Mouse (Mus musculus): ENCODE results near the gene B4galt1.
A peak's percentile ranks its signal among the peaks of the same experiment; 100 is the strongest.

Gene B4galt1

DNA sequence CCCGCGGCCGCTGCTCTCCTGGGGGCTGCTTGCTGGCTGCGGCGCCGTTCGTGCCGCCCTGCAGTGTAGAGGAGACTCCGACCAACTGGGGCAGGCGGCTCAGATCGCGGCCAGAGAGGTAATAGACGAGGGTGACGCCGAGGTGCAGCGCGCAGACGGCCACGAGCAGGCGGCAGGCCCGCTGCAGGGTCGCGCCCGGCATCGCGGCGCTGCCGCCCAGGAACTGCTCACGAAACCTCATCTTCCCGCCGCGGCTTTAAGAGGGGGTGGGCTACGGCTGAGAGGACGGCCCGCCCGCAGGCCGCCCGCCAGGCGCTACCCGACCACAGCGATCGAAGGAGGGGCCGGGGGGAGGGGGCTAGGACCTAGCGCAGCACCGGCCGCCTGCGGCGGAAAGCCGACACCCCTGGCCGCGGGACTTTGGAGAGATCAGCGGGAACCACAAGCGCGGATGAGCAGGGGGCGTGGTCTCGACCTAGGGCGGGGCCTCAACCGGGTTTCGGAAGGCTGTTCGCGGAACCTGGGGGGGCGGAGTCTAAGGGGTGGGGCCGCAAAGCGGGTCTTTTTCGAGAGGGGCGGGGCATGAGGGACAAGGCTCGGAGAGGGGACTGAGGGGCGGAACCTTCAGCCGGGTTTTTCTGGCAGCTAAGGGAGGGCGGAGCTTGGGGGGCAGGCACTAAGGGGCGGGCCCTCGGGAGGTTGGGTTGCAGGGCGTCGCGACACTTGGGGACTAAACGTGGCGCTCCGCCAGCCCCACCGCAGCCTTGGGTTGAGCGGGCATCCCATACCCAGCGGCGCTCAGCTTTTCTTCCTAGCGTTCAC lies at the start of gene B4galt1:
Gene B4galt1 (minus strand): TSS at position 441 of the 822 bp plus-strand sequence.
- peak; percentile 97 to 98 for DNase-seq (ENCODE audit: low spot score in 2 of 2)

DNA sequence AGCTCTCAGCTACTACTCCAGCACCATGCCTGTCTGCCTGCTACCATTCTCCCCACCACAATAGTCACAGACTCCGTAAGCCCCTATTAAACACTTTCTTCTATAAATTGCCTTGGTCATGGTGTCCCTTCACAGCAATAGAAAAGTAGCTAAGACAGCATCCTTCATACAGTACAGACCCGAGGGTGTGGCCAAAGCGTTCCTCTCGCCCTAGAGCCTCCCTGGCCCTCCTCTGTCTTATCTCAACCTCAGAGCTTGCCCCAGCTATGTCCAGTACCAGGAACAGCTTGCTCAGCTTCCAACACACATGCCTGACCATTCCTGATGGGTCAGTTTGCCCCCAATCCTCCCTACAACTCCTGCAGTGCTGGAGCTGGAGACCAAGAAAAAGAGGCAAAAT lies 46.8 kb upstream of the B4galt1 start:
- DNase-seq (ENCODE audit: low spot score in 2 of 2) = no peak

DNA sequence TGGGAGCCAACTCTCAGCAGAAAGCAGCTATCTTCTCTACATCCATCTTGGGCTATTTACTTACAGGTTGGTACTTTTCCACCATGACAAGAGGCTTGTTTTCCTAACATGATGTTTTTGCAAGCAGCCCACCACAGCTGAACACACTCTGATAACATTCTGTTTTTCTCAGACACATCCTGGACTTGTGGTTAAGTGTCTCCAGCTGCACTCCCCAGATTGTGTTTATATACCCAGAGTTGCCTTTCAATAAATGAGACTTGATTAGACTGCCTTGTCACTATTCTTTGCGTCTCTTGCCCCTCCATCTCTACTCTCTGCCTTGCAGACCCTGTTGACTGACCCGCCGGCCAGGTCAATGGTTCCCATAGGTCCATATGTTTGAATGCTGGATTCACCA lies 46.3 kb upstream of the B4galt1 start:
- no peak for DNase-seq (ENCODE audit: low spot score in 2 of 2)

DNA sequence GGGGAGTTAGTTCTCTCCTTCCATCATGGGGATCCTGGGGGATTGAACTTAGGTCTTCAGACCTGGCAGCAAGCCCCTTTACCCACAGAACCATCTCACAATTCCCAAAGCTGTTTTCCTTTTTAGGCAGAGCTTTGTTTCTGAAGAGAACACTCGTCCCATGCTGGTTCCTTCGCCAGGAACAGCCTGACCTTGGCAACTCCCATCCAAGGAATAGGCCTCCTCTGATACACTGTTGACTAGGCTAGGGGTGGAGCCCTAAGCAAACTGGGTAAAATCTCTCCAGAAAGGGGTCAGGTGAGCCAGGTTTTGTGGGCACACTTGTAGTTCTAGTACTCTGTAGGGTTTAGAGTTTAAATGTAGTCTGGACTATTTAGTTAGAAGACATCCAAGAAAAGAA lies 45.5 kb upstream of the B4galt1 start:
- no peak for DNase-seq (ENCODE audit: low spot score in 2 of 2)

DNA sequence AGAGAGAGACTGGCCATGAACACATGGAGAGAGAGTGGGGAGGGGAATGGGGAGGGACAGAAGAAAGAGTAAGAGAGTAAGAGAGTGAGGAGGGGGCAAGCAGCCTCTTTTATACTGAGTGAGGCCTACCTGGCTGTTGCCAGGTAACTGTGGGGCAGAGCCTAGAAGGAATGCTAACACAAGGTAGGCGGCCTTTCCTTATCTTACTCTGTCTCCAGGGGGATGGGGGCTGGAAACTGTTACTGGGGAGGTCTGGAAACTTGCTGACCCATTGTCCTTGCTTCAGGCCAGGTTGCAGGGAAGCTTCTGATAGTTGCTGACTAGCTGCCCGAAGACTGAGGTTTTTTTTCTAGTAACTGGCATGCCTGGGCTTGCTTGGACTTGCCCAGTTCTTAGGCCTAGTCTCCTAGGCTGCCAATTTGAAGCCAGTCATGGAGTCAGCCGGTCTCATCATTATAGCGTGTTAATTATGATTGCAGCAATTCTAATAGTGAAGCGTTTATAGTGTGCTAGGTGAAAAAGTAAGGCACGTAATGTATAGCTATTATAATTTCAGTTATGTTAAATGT lies 44.8 kb upstream of the B4galt1 start:
- no peak for DNase-seq (ENCODE audit: low spot score in 2 of 2)

DNA sequence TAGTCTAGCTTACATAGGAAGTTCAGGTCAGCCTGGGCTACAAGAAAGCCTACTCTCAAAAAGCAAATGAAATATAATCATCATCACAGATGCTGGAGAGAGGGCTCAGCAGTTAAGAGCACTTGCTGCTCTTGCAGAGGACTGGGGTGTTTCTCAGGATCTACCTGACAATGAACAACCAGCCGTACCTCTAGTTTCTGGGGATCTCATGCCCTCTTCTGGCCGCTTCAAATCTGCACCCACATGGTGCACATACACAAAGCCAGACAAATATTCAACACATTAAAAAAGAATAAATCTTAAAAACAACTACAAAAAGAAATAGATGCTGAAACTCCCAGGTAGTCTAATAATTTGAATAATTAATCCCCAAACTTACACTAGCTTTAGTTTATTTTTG lies 41.8 kb upstream of the B4galt1 start:
- no peak for DNase-seq (ENCODE audit: low spot score in 2 of 2)

DNA sequence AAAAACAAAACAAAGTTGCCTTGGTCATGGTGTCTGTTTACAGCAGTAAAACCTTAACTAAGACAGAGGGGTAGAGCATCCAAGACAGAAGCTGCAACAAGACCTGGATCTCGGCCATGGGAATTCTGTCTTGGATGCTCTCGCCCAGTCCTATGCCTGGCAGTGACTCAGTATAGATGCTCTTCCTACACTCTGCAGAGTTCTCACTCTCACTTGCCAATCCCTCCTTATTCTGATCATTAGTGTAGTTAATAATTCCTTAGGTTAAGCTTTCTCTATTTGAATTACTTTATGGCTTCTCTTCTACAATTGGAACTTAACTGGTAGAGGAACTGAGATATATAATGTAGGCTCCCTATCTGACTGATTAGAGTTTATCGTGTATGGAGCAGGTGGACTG lies 41.3 kb upstream of the B4galt1 start:
- no peak for DNase-seq (ENCODE audit: low spot score in 2 of 2)

DNA sequence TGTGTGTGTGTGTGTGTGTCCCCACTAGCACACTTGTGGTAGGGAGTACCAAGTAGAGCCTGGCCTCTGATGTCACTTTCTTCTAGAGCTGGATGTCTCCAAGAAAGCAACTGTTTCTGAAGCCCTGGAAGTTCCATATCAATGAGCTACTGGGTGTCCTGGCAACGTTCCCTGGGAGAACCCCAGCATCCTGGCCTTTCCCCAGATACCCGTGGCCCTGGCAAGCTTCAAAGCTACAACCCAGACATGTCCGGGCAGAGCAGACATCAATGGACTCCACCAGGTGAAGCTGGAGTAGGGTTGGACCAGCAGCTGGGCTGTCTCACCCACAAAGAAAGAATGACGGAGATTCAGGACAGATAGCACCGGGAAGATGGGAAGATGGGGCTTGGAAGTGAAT lies 37.4 kb upstream of the B4galt1 start:
- DNase-seq (ENCODE audit: low spot score in 2 of 2) = no peak

DNA sequence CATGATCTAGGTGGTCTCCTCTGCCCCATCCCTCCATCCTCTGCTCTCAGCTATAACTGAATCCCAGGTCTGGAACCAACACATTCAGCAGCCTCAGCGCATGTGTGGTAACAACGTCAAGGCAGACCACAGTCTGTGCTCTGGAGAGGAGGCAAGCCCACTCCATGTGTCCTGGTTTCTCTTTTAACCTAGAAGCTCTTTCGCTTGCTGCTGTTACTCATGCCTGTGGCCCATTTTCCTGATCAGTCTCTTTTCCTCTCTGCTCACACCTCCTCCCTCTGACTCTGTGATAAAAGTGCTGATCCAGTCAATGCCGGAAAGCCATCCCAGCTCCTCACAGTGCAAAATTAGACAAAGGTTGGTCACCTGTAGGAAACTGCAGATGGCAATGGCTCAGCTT lies 36.2 kb upstream of the B4galt1 start:
- DNase-seq (ENCODE audit: low spot score in 2 of 2) = no peak

DNA sequence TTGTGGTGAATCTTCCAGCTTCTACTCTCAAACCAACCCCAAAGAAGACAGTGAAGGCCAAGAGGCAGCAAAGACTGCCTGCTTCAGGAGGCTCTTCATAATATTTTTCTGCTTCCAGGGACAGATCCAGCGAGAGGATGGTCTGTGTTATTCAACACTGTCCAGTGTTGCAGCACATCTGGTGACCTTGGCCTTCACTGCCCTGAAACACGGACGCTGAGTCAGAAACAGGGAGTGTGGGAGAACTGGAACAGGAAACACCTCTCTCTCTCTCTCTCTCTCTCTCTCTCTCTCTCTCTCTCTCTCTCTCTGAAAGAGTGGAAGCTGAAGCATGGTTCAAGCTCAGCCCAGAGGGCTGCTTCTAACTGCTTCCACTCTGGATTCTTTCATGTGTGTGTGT lies 35.4 kb upstream of the B4galt1 start:
- DNase-seq (ENCODE audit: low spot score in 2 of 2) = no peak

DNA sequence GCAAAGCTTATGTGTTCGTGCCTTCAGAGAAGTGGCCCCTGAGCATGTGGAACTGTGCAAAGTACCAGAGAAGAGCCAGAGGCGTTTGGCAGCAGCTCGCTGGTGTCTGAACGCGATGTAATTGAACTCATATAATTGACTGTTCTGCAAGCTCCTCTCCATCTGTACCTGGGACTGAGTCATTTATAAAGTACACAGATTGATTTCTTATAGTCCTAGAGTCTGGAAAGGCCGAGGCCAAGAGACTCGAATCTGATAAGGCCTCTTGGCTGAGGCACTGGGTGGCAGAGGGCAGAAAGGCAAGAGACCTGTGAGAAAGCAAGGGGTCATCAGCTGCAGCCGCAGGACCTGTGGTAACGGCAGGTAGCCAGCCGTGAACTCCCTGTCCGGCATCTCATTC lies 35.0 kb upstream of the B4galt1 start:
- no peak for DNase-seq (ENCODE audit: low spot score in 2 of 2)

DNA sequence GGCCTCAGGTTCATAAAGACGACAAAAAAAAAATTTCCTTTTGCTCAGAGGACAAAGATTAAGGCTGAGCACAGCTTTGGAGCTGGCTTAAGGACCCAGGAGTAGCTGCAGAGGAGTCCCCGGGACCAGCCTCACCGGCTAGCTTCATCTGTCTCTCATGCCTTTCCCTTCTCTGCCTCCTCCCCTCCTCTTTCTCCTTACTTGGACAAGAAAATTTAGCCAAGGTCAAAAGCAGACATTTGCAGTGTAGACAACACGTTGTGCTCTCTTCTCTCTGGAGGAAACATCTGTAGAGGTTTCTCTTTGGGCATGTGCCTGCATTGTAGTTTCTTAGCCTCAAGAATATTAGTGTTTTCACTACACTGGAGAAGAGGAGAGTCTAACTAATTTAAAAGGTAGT lies 32.1 kb upstream of the B4galt1 start:
- DNase-seq (ENCODE audit: low spot score in 2 of 2) = no peak

DNA sequence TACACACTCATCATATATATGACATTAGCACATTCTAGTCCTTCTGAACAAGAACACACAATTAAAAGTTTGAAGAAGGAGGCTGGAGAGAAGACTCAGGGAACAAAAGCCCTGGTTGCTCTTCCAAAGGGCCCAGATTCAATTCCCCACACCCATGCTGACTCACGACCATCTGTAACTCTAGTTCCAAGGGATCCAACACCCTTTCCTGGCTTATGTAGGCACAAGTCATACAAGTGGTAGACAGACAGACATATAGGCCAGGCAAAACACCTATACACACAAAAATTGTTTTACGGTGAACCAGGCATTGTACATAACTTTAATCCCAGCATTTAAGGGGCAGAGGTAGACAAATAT lies 31.3 kb upstream of the B4galt1 start:
- DNase-seq (ENCODE audit: low spot score in 2 of 2) = no peak

DNA sequence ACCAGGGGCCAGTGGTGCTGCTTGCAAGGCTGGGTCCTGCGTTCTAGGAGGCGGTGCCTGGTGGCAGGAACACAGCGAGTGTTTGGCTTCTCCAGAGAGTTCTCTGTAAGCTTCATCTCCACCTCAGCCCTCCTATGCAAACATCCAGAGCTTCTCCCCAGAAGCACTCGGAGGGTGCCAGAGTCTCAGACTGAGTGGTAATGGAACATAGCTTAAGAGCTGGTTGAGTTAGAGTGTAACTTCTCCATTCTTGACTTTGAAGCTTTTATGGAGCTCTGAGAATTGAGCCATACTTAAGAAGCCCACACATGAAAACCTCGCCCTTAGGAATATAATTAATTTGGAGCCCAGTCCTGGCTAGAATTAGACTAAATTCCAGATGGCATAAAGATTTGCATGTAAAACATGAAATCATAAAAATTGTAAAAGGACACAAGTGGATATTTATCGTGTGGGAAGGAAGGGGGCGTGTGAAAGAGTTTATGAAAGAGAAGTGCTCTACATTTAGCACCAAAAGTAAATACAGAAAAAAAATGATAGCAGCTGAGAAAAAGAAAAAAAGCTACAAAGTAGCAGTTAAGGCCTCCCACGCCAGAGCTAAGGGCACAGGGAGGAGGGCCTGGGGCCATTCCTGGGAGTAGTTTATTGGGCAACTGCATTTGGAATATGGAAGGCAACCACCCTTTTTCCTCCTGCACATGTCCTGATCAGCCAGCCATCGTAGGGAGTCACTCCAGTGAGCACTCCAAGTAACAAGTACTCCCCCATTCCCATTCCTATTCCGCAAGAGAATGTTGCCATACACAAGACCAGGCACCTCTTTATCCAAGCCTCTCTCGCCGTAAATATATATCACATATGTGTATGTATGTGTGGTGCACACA lies 30.7 kb upstream of the B4galt1 start:
- DNase-seq (ENCODE audit: low spot score in 2 of 2) = no peak

DNA sequence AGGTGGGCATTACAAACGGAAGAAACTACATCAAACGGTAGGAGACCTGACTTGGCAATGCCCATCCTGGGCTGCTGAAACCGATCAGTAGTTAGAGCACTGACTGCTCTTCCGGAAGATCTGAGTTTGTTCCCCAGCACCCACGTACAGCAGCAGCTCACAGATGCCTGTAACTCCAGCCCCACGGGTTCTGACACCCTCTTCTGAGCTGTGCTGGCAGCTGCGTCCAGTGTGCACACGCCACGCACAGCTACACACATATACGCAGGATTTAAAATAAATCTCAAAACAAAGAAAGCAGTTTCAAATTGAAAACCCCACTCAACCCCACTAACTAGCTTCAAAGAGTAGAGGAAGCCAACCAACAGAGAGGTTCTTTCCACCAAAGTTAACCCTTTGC lies 29.4 kb upstream of the B4galt1 start:
- DNase-seq (ENCODE audit: low spot score in 2 of 2) = no peak

DNA sequence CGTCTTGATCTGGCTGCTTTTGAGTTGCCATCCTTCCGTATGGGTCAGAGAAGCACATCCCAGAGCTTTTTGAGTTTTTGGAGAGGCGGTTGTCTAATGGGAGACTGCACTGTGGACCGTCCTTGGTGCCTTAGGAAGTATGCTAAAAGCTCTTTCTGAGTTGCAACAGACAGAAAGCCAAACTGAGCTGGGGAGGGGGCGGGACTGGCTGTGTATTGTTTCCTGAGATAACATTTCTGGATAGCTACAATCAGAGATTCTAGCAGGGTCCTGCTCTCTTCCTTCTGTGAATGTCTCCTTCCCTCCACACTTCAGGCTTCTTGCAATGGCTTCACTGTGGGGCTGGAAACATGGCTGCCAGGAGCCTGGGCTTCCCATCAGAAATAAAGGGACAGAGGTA lies 23.7 kb upstream of the B4galt1 start:
- DNase-seq (ENCODE audit: low spot score in 2 of 2) = no peak

DNA sequence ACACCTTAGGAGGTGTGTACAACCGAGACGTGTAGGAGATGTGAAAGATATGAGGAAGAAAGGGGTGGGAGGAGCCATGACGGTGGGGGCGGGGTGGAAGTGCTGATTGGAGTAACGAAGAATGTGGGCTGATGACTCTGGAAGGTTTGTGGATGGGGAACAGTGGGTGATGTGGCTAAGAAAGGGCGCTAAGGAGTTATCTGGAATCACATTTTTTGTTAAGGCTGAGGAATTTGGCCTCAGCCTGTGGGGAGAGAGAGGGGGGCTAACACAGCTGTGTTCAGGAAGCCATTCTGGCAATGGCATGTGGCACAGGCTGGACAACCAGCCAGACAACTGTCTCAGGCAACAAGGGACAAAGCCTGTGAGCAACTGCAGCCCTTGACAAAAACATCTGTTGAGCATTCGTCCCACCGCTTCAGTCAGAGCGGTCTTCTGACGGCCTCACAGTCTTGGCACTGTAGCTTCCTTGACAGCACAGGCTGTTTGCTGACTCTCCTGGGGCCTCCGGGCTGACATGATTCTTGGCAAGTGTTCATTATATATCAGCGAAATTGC lies 23.1 kb upstream of the B4galt1 start:
- DNase-seq (ENCODE audit: low spot score in 2 of 2) = no peak

DNA sequence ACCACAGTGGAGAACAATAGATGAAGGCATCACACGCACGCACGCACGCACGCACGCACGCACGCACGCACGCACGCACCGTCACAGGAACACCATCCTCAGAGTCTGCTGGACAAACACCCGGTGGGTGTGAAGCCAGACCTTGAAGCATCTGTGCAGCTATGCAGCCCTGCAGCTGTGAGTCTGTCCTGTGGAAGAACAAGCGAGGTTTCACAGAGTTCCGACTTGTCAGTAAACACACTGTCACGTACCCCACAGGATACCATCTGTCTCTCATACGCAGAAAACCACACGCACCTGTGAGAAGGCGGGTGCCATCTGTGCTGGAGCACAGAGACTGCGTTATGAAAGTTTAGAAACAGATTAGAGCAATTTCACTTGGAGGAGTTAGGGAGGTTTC lies 22.0 kb upstream of the B4galt1 start:
- DNase-seq (ENCODE audit: low spot score in 2 of 2) = no peak

DNA sequence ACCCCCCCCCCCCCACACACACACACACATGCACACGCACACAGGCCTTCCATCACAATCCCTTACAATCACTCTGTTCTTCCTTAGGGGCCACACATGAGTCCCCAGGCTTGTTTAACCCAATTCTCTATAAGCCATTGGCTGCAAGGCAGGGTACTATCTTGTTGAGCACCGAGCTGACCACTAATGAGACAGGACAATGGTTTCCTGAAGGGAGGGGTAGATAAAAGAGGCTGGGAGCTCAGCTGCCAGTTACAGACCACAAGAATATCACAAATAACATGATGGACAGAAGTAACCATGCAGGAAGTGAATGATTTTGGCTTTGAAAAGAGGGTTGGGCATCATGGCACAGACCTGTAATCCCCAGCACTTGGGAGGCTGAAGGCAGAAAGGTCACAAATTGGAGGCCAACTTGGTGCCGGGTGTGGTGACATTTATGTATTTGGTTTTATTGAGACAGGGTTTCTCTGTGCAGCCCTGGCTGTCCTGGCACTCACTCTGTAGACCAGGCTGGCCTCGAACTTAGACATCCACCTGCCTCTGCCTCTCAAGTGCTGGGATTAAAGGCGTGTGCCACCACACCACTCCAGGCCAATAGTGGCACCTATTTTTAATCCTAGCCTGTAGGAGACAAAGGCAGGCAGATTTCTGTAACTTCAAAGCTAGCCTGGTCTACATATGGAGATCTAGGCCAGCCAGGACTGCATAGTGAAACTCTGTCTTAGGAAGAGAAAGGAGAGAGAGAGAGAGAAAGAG lies 21.2 kb upstream of the B4galt1 start:
- no peak for DNase-seq (ENCODE audit: low spot score in 2 of 2)

DNA sequence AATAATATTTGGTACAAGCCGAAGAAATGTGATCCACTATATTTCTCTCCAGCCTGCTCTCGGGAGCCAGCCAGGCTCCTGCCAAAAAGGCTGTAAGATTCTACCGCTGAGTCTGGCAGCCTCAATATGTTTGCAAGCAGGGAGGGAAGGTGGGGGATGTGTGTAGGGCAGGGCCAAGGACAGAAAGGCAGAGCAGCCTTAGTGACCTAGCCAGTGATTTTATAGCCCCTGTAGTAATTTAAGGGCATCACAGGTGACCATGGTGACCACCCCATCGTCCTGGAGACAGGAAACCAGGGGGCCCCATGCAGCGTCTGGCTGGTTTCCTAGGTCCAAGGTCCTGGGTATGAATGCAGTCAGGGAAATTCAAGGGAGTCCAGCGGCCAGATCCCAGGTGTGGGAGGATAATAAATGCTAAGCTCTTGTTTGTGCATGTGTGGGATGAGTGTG lies 20.4 kb upstream of the B4galt1 start:
- DNase-seq (ENCODE audit: low spot score in 2 of 2) = peak in 1 of 2 experiments; percentile 27

DNA sequence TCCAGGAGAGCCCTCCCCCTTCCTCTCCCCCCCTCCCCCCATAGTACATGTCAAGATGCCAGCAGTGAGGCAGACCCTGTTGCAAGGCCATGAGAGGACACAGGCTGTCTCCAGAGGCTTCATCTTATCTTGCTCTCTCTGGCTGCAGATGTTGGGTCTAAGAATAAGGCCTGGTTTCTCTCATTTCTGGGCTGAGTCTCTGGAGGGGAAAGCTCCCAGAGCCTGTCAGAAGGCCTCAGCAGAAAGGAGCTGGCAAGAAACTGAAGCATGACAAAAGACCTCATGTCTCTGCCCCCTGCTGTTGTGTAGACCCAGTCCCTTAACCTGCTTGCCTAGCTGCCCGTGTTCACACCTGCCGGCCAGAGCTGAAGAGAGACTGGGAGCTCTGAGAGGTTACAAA lies 19.5 kb upstream of the B4galt1 start:
- no peak for DNase-seq (ENCODE audit: low spot score in 2 of 2)

DNA sequence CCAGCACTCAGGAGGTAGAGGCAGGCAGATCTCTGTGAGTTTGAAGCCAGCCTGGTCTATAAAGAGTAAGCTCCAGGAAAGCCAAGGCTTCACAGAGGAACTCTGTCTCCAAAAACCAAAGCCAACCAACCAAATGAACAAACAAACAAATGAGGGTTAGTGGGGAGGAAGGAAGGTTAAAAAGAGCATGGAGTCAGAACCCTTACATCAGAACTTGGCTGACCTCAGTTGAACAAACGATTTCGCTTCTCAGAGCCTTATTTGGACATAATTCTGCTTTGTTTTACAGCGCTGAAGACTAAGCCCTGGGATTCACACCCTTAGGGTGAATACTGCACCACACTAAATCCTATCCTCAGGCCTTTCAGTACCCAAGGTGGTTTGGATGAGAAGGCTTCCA lies 18.3 kb upstream of the B4galt1 start:
- no peak for DNase-seq (ENCODE audit: low spot score in 2 of 2)
